Mouse (Mus musculus) heart, adult 11 months (tissue): Measurements from ENCODE around the gene Ptpn4.
A peak's percentile ranks its signal among the peaks of the same experiment; 100 is the strongest.

Source experiments
- DNase-seq: peaks from one replicate; pipeline ENCODE4 v3.0.0; 2022

Gene Ptpn4

GRCm38 (mm10) chr1:119804586-119804985 lies 32.8 kb downstream of the Ptpn4 start:
- DNase-seq: no peak

DNA sequence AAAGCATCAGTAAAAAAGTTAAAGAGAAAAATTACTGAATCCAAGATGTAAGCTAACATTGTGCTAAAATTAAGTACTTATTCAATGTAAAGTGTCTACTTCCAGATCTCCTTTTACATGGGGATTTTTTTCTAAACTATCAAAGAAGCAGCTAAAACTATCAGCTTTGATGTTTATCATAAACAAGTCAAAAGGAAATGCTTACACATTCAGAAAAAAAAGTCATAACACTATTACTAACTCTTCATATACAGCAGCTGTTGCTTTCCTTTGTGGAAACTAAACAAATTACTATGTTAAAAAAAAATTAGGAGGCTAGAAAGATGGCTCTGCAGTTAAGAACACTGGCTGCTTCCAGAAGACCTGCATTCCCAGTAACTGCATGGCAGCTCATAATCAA lies 42.2 kb downstream of the Ptpn4 start:
- DNase-seq: no peak

DNA sequence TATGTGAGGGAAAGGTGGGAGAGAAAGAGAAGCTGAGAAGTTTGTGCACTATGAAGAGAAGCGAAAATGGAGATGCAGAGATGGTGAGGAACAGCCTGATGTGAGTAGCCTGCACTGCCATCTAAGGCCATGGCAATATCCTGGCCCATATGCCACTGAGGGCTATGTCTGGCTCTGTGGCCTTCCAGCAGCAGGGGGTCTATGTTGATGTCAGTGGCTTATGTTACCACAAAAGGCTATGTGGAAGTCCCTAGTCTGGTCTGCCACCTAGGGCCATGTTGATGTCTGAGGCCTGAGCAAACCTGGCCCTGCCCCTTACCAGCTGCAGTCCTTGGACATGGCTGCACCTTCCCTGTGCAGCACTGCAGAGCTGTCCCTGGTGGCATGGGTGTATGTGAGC lies 43.1 kb downstream of the Ptpn4 start:
- DNase-seq: peak; percentile 83

- no peak for DNase-seq
These were observed 46.8 kb downstream of the Ptpn4 start for GRCm38 (mm10) chr1:119790616-119791015.

GRCm38 (mm10) chr1:119775915-119776314 lies 61.5 kb downstream of the Ptpn4 start:
- DNase-seq: no peak

- no peak for DNase-seq
These were observed 101.7 kb downstream of the Ptpn4 start for GRCm38 (mm10) chr1:119735692-119736091.

DNA sequence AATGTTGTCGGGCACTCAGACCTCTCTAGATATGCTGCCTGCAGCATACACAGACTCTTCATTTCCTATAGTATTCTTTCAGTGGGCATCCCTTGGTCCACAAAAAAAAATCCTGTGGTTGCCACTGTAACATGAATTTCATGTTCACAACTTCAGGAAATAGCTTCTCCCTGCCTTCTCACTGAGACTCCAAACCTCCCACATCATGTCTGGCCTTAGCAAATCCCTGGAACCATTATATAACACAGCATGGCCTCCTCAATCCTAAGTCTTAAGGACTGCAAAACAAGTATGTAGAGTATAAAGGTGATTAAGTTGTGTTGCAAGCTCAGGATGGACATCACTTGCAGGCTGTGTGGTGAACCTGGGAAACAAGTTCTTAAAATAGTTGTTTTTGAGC lies 102.6 kb downstream of the Ptpn4 start:
- DNase-seq: no peak

DNA sequence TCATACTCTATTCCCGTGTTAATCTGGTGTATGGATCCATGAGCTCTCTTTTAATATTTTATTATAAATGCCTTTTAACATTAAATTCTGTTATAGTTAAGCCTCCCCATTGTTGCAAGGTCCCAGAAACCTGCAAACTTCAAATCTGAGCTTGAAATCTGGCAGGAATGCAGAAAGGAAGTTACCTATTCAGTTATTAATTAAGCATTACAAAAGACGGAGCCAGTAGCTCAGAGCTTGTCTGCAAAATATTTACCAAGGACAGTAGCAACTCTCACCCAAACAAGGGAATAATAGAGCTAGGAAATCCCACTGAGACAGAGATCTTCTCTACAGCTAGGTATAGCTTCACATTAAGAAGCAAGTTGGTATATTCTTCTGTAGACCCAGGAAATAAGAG lies 106.2 kb downstream of the Ptpn4 start:
- DNase-seq: no peak

GRCm38 (mm10) chr1:119713017-119713416 lies 124.4 kb downstream of the Ptpn4 start:
- DNase-seq: no peak

- DNase-seq: no peak
These were observed 130.8 kb downstream of the Ptpn4 start for GRCm38 (mm10) chr1:119706471-119707217.

DNA sequence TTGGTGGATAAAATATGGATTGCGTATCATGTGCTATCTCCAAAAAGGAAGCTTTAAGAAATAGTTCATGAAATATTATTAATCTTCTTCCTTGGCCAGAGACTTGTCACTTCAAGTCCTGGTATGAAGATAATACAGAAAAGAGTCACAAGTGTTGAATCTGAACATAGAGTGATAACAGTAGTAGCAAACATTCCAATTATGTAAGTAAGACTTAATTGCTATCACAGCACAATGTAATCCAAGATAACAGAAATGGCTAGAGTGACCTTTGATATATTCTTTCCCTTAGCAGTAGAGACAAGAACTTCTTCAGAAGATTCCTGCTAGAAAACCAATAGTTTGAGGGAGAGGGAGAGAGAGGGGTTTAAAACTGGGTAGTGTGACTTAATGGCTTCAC lies 140.6 kb downstream of the Ptpn4 start:
- DNase-seq: no peak

GRCm38 (mm10) chr1:119685773-119686558 lies 151.4 kb downstream of the Ptpn4 start:
- DNase-seq: no peak

- DNase-seq: no peak
These were observed 155.7 kb downstream of the Ptpn4 start for GRCm38 (mm10) chr1:119681663-119682213.

GRCm38 (mm10) chr1:119674984-119675383 lies 162.4 kb downstream of the Ptpn4 start:
- DNase-seq: no peak

DNA sequence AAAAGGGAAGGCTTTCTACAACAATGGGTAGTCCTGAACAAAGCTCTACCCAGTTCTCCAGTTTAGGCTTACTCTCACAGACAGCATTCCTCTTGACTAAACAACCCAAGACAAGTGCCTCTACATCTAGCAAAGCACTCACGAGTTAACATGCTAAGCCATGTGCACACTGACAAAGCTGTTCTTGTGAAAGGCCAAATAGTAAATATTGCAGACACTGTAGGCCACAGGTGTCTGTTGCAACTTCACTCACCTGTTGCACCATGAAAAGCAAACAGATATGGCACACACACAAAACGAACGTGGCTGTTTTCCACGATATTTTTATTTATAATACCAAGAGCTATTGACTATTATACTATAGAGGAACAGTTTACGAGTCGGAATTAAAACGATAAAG lies 170.5 kb downstream of the Ptpn4 start:
- no peak for DNase-seq

DNA sequence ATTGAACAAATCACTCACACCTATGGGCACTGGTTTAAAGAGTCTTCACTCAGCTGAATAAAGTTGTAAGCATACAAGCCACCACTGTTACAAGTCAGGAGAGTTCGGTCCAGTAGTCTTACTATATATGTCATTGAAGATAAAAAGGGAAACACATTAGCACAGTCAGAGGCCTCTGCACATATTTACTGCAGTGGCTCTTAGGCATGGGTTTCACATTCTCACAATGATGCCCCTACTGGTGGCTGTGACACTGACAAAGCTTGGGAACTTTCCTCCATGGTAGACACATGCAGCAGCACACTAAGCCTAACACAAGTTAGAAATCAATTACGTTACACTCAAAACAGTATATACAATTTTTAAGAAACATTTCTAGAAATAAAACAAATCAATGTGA lies 183.1 kb downstream of the Ptpn4 start:
- DNase-seq: no peak

- no peak for DNase-seq
These were observed 187.0 kb downstream of the Ptpn4 start for GRCm38 (mm10) chr1:119650386-119650785.

- no peak for DNase-seq
These were observed 187.8 kb downstream of the Ptpn4 start for GRCm38 (mm10) chr1:119649627-119650026.

GRCm38 (mm10) chr1:119648205-119649111 lies 189.0 kb downstream of the Ptpn4 start, which contains the start of gene Epb41l5:
Gene Epb41l5, minus strand, starts transcription at chr1:119649000.
- DNase-seq: peak; percentile 98

DNA sequence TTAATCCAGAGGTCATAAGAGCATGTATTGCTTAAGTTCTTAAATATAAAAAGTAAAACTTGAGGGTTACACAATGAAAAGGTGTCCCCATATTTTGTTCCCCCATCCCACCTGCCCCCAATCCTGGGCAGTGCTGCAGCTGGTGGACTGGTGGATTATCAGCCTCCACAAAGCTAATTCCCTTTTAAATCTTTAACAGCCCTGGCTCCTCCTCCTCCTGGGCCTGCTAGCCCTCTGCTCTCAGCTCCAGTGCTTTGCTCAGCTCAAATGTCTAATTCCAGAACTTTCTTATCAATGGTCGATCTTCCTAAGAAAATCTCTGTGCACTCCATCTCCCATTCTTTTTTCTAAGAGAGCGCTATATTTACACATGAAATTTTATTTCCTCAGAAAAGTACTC lies 191.1 kb downstream of the Ptpn4 start:
- DNase-seq: no peak

- peak; percentile 90 for DNase-seq
These were observed 195.0 kb downstream of the Ptpn4 start for GRCm38 (mm10) chr1:119642367-119642766.

GRCm38 (mm10) chr1:119641090-119641812 lies 196.2 kb downstream of the Ptpn4 start:
- no peak for DNase-seq
